Mouse (Mus musculus): ENCODE results near the gene Tifa.

DNA sequence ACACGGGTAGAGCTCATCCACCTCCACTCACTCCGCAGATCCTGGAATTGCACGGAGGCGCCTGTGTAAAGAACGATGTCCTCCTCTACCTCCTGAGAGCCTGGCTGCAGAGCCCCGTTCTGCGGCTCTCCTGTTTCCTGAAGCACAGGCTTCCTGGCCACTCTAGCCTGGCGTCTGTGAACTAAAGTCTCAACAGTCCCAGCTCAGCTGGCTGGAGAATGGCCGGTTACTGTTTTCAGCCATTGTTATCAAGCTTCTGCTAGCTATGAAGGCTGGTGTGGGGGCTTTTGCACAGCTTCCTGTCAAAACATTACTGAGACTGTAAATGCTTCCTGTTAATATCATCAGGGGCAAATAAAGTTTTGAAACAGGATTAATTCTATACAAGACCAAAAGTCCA is 82.0 kb downstream of the Tifa start:
- TF ChIP-seq CTCF (conservative IDR thresholded peaks at IDR 0.05 in 1 of 2, IDR thresholded peaks at IDR 0.05 in 1 of 2; ENCODE audit: low read depth in 2 of 2, low read length in 2 of 2) (no peak), ZNF384 (IDR thresholded peaks at IDR 0.05; ENCODE audit: low read depth, low read length) (no peak)

All from CH12.LX (cell line).